Mouse (Mus musculus) induced T-regulatory cell, adult 2 months (primary cell): ENCODE measurements around the gene Tmem265.

Experiments used
- DNase-seq: peaks from one replicate; pipeline ENCODE4 v3.0.0-alpha.2; 2012; ENCODE audit warnings: low read depth

The Tmem265 gene

GRCm38 (mm10) chr7:127588901-127589300 is 27.7 kb downstream of the Tmem265 start:
- no peak for DNase-seq

GRCm38 (mm10) chr7:127589637-127590036 is 28.4 kb downstream of the Tmem265 start:
- DNase-seq: no peak

- no peak for DNase-seq
Measured at GRCm38 (mm10) chr7:127591108-127591507, 29.9 kb downstream of the Tmem265 start.

- no peak for DNase-seq
Measured at GRCm38 (mm10) chr7:127592575-127592974, 31.4 kb downstream of the Tmem265 start.

- no peak for DNase-seq
Measured at GRCm38 (mm10) chr7:127596747-127597146, 35.6 kb downstream of the Tmem265 start.

GRCm38 (mm10) chr7:127600612-127601011 is 39.4 kb downstream of the Tmem265 start:
- no peak for DNase-seq

- DNase-seq: no peak
Measured at GRCm38 (mm10) chr7:127601735-127602134, 40.5 kb downstream of the Tmem265 start.

GRCm38 (mm10) chr7:127602903-127603302 is 41.7 kb downstream of the Tmem265 start:
- DNase-seq: no peak

GRCm38 (mm10) chr7:127604256-127604655 is 43.1 kb downstream of the Tmem265 start:
- DNase-seq: no peak

- no peak for DNase-seq
Measured at GRCm38 (mm10) chr7:127607150-127607549, 46.0 kb downstream of the Tmem265 start.

- DNase-seq: no peak
Measured at GRCm38 (mm10) chr7:127611011-127611410, 49.8 kb downstream of the Tmem265 start.

- DNase-seq: no peak
Measured at GRCm38 (mm10) chr7:127611561-127611960, 50.4 kb downstream of the Tmem265 start.

GRCm38 (mm10) chr7:127613501-127613900 is 52.3 kb downstream of the Tmem265 start:
- DNase-seq: no peak

- DNase-seq: no peak
Measured at GRCm38 (mm10) chr7:127614091-127614490, 52.9 kb downstream of the Tmem265 start.

GRCm38 (mm10) chr7:127614511-127614890 is 53.3 kb downstream of the Tmem265 start:
- DNase-seq: peak; percentile 33

GRCm38 (mm10) chr7:127614891-127615843 is 54.0 kb downstream of the Tmem265 start, which contains the start of gene Zfp629:
Gene Zfp629, minus strand, starts transcription at chr7:127615797.
- DNase-seq: peak; percentile 37

GRCm38 (mm10) chr7:127616336-127616735 is 55.1 kb downstream of the Tmem265 start:
- no peak for DNase-seq
